Mouse (Mus musculus): ENCODE results near the gene Ptbp3.

DNA sequence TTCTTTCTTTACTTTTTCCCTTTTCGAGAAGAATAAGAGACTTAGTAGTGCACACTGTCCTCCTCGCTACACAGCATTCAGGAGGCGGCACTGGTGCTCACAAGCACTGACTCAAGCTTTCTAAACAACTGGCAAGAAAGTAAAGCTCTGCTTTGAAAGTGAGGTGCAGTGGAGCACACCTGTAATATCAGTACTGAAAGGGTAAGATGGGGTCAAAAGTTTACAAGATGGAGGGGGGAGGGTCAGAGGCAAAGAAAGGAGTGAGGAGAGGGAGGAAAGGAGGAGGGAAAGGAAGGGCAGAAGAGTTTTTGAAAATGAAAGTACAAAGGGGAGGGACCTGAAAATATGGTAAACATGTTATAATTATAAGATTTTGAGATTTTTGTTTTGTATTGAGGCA lies 43.7 kb downstream of the Ptbp3 start:
- TF ChIP-seq EP300 (IDR thresholded peaks at IDR 0.05; ENCODE audit: insufficient read depth, low read depth, low read length) (no peak), CTCF (IDR thresholded peaks at IDR 0.05) (no peak)

Data from heart, adult 2 months (tissue).